Mouse (Mus musculus) spleen, adult 2 months (tissue): ENCODE measurements around the gene Oca2.

Experiments
- CTCF ChIP-seq: fragments of 200-500 bp; IDR thresholded peaks from 2 replicates; pipeline ENCODE4 v1.5.1; 2011; ENCODE audit warnings: mild to moderate bottlenecking, inconsistent platforms; ENCODE audit not compliant: insufficient read depth, insufficient read length, insufficient replicate concordance; ENCODE audit errors: extremely low read depth
- POLR2A ChIP-seq: fragments of 200-500 bp; IDR thresholded peaks from 2 replicates; pipeline ENCODE4 v1.6.1; 2011; ENCODE audit warnings: low read depth, low read length, inconsistent platforms

GRCm38 (mm10) chr7:56314358-56314757 lies 74.8 kb downstream of the Oca2 start:
- no peak for TF ChIP-seq POLR2A
- no peak for TF ChIP-seq CTCF
